Mouse (Mus musculus): ENCODE measurements around the gene Lrguk. TPM values are rescaled to one million over a fixed set of nuclear protein-coding genes. Genes with fewer than 3 reads are reported as not detected.
A peak's percentile ranks its signal among the peaks of the same experiment; 100 is the strongest.

Gene Lrguk
- total RNA-seq, 2 experiments from 2014 or later: 0.43 to 0.60 TPM

DNA sequence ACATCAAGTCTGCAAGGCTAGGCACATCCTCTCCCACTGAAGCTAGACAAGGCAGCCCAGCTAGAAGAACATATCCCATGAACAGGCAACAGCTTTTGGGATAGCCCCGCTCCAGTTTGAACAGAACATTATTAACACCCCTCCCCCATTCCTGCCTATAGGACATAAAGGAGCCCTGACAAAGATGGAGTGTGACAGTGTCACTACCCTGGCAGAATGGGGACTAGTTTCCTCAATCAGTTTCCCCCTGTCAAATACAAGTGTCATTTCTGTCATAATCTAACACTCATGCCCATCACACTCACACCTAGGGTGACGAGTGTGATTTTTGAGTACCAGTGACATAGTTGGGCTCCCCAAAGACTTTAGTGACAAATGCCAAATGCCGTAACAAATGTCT lies 118.8 kb downstream of the Lrguk start:
- no peak for DNase-seq

DNA sequence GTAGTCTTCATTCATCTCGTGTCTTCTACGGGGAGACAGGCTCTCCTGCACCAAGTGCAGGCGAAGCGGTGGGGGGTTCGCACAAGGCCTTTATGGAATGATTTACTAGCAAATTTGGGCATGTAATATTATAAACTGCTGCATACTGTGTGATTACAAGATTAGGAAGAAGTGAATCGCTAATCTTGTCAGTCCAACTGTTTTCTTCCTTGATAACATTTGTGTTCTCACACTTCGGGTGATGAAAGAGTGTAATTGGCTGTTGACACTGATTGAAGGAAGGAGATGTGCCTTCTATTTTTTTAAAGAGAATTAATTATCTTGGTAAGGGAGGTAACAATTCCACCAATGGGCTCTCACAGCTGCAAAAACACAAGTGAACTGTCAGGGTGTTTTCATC lies 119.4 kb downstream of the Lrguk start:
- DNase-seq: no peak

DNA sequence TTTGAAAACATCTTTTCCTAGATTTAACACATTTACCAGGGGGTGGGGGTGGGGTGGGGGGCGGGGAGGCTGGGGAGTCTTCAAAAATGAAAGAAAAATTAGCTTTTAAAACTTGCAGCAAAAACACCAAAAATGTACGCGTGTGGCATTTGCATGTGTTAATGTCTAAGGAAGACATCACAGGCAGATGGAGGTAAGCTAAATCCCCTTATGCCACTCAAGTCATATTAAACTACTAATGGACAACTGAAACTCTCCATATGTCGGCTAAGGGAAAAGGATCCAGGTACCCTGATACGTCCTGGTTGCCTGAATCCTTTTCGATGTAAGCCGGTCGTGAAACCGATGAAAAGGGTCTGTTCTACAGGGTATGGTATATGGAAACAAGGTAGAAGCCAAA lies 119.8 kb downstream of the Lrguk start:
- DNase-seq: no peak

GRCm38 (mm10) chr6:34149821-34150220 lies 120.6 kb downstream of the Lrguk start:
- no peak for DNase-seq

DNA sequence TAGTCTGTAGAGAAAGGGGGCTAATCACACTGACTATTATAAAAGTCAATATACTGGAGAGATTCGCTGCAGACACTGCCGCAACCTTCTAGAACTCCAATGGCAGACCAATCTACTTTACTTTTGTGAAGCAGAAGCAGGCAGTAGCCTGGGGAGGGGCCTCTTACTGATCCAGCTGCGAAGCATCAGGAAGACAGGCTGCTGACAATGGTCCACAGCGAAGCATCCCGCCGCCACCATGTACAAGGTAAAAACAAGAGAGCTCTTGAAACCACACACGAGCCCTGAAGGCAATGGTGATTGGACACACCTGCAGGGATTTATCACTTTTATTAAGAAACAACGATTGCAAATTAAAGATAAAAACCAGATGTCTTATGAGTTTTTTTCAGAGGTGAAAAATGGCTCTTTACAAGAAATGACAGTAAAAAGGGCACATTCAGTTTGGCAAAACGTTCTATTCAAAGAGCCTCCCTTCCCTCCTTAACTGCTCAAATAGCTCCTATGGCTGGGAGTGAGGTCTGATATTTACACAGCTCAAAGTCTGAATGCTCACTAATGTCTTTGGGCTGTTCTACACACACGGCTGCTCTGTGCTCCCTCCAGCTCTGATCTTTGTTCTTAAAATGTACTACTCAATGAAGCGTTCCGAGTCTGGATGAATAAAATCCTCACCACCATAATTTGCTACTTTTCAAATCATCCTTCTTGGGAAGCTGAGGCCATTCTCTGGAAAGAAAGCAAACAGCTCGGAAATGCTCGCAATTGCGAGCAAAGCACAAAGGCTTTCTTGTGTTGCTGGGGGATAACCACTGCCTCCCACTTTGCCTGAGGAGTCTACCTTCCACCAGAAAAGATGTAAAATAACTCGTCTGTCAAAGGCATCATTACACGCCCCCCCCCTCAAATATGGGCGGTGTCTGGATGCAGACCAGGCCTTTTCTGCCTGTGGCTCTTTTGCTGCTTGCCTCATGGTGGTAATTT lies 124.1 kb downstream of the Lrguk start:
- no peak for DNase-seq

DNA sequence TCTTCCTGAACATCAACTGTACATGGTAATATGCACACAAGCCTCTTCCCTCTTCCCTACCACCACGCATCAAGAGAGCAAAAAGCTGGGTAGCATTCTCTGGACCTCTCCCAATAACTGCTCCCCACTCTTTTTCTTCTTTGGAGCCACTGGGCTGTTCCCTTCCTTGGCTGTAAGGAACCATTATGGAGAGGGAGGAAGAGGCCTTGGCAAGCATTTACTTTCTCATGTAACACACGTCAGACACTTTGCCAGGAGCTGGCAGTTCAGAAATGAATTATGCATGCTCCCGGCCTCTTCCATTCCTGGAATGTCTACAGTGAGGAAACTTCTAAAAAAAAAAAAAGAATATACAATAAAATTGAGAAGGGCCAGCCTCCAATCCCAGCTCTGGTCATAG lies 125.0 kb downstream of the Lrguk start:
- DNase-seq: peak; percentile 46 to 55

- DNase-seq: no peak
Observed at GRCm38 (mm10) chr6:34155137-34155804, 126.0 kb downstream of the Lrguk start.

- no peak for DNase-seq
Observed at GRCm38 (mm10) chr6:34156057-34156456, 126.8 kb downstream of the Lrguk start.

DNA sequence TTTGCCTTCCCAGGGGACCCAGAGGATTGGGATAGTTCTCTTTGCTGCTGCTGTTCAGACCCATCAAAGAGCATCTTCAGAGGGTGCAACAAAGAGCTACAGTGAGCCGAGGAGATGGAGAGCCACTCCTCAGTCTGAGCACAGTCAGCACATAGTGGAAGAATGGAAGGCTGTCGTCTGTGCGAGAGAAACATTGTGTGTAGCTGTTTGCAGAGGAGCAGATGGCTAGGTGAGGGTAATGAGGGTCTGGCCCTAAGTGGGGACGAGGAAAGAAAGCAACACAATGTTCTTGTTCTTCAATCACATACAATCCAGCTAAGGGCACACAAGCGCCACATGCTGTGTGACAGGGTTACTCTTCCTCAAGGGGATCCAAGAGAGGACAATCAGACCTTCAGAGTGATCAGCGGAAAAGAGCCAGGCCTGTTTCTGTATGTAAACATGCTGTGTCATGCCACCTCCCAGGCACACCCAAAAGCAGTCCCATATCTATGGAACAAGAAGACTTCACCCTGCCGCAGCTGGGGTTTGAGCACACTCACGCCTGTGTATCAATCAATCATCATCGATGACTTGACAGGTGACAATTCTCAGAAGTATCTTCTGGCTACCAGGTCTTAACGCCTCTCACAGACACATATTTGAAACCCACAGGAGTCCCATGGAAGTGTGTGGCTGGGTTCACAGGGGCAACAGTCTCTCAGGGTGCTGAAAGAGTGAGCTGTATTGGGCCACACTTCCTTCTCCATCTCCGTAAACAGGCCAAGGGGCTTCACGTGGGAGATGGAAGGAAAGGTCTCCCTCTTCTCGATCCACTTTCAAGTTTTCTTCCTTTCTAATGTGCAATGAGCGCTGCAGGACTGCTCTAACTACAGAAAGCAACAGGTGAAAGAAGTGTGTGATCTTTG lies 127.8 kb downstream of the Lrguk start:
- no peak for DNase-seq

DNA sequence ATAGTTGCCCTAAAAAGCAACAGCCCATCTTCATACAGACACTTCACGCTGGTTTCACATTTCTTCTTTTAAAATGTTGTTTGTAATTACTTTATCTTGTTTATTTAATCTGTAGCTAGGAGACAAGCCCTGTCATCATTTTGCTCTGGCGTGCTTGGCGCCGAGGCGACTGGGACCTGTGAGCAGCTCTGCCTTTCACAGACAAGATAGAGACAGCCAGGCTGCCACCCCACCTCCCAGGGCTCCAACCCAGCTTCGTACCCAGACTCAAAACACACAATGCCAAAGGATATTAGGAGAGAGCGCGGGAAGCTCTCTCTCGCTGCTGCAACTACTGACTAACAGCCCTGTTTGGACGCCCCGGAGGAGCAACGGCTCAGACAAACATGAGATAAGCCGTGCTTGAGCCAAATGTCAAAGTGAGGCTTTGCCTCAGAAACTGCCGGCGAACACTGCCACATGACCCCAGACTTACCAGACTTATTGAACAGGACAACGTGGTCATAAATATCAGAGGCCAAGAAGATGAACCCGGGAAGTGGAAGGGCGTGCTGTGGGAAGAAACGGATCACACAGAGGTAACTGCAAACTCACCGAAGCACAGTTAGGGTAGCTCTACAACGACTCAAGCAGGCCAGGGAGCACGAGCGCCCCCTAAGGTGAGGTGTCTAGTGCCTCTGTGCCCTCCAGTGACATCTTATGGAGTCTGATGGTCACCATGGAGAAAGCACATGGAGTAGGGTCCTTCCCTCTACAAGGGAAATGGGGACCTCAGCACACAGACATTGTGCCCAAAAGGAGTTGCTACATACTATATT lies 131.0 kb downstream of the Lrguk start:
- DNase-seq: peak; percentile 27 to 28

- DNase-seq: no peak
Observed at GRCm38 (mm10) chr6:34160816-34161310, 131.6 kb downstream of the Lrguk start.

- DNase-seq: no peak
Observed at GRCm38 (mm10) chr6:34161511-34161910, 132.3 kb downstream of the Lrguk start.

GRCm38 (mm10) chr6:34162607-34163006 lies 133.4 kb downstream of the Lrguk start:
- DNase-seq: no peak

- no peak for DNase-seq
Observed at GRCm38 (mm10) chr6:34163014-34163413, 133.8 kb downstream of the Lrguk start.

- DNase-seq: peak in 1 of 2 experiments; percentile 16
Observed at GRCm38 (mm10) chr6:34168834-34169233, 139.6 kb downstream of the Lrguk start.

DNA sequence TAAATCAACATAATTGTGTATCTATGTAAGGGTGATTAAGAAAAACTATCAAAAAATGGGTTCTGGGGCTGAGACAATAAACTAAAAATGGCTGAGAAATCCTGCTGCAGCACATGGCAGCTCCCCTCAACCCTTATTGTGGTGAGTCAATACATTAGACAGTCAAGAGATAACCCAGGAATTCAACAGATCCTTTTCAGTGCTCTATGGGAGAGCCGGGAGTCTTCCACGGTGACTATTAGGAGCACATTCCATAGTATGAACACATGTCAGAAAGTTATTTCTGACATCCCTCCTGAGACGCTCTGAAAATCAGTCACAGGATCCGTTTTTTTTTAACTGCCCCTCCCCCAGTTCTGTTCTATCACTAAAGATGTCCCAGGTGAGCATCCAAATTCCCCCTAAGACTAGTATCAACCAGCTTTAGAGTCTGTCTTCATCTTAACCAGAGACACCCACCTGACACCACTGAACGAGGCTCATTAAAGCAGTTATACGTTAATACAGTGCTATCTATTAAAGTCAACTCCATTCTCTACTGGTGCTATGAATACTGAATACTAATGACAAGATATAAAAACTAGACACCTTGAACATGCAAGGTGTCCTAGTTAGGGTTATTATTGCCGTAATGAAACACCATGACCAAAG lies 141.7 kb downstream of the Lrguk start:
- DNase-seq: no peak

DNA sequence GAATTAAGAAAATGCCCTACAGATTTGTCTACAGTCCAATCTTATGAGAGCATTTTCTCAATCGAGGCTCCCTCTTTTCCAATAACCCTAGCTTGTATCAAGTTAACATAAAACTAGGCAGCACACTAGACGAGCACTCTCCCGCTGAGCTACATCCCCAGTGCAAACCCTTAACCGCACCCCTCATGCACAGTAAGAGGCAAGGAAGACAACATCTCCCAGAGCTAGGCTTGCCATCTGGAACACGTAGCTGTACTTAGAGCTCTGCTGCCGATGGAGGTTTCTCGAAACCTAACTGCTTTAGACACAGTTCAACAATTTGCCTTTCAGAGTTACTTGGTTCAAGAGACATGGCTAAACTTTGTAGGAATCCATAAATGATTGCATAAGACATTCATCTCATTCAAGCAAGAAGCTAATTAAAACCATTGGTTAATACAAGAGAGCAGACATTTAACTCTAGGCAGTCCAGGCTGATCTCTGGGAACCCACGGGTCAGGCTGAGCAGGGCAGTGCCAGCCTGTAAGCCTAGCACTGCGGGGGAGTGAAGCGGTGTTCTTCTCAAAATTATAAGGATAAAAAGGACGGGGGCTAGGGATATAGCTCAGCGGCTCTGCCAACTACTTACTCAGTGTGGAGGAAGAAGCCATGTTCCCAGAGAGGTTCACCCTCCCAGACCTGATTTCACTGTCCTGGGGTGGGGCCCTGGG lies 142.7 kb downstream of the Lrguk start:
- DNase-seq: no peak

- no peak for DNase-seq
Observed at GRCm38 (mm10) chr6:34173251-34173650, 144.0 kb downstream of the Lrguk start.

DNA sequence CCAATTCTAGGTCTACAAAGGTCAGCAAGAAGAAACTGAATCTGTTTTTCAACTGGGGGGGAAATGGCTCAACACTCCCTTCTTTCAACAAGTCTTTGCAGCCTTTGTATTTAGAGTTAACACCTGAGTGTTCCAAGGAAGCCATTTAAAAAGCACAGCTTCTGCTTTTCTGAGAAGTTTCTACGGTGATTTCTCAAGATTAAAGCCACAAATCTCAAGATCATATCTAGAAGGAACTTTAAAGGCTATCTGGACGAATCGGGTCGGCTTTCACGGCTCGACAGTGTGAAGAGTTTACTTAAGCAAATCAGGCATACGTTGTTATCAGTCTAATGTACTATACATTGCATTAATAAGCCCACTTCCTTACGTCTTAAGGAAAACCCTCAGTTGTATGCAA lies 145.5 kb downstream of the Lrguk start:
- no peak for DNase-seq

Data from adrenal gland, postnatal 36 days (tissue).